Mouse (Mus musculus) monocyte, adult 2 months (primary cell): ENCODE measurements around the gene Ndufa8.

Source experiments
- DNase-seq, 2 experiments: peaks; one replicate each; pipeline ENCODE4 v3.0.0; 2022; ENCODE audit warnings: low spot score in 2 of 2, low read depth in 1 of 2

Ndufa8 gene

GRCm38 (mm10) chr2:36048164-36048563, 1.0 kb downstream of the Ndufa8 start:
- no peak for DNase-seq

GRCm38 (mm10) chr2:36040872-36041271, 8.3 kb downstream of the Ndufa8 start:
- DNase-seq, result no peak

- no peak for DNase-seq
Measured at GRCm38 (mm10) chr2:36039297-36039985, 9.8 kb downstream of the Ndufa8 start.

GRCm38 (mm10) chr2:36035413-36036081, 13.7 kb downstream of the Ndufa8 start:
- DNase-seq, result no peak

GRCm38 (mm10) chr2:36034898-36035297, 14.3 kb downstream of the Ndufa8 start:
- no peak for DNase-seq

GRCm38 (mm10) chr2:36033966-36034365, 15.2 kb downstream of the Ndufa8 start:
- no peak for DNase-seq

GRCm38 (mm10) chr2:36032884-36033283, 16.3 kb downstream of the Ndufa8 start:
- no peak for DNase-seq

- DNase-seq, result no peak
Measured at GRCm38 (mm10) chr2:36023291-36023690, 25.9 kb downstream of the Ndufa8 start.

- DNase-seq, result no peak
Measured at GRCm38 (mm10) chr2:36021385-36022159, 27.6 kb downstream of the Ndufa8 start.

GRCm38 (mm10) chr2:36013010-36013409, 36.2 kb downstream of the Ndufa8 start:
- no peak for DNase-seq

GRCm38 (mm10) chr2:36011331-36011825, 37.8 kb downstream of the Ndufa8 start:
- DNase-seq, result no peak

- DNase-seq, result no peak
Measured at GRCm38 (mm10) chr2:36010579-36010978, 38.6 kb downstream of the Ndufa8 start.

GRCm38 (mm10) chr2:36009386-36009785, 39.8 kb downstream of the Ndufa8 start:
- DNase-seq, result no peak

- DNase-seq, result no peak
Measured at GRCm38 (mm10) chr2:36008071-36008470, 41.1 kb downstream of the Ndufa8 start.

GRCm38 (mm10) chr2:36002188-36002587, 47.0 kb downstream of the Ndufa8 start:
- DNase-seq, result no peak

GRCm38 (mm10) chr2:36000390-36000789, 48.8 kb downstream of the Ndufa8 start:
- DNase-seq, result no peak

GRCm38 (mm10) chr2:35999212-35999611, 50.0 kb downstream of the Ndufa8 start:
- DNase-seq, result no peak

- no peak for DNase-seq
Measured at GRCm38 (mm10) chr2:35998416-35998815, 50.8 kb downstream of the Ndufa8 start.

GRCm38 (mm10) chr2:35996753-35997152, 52.5 kb downstream of the Ndufa8 start:
- no peak for DNase-seq

GRCm38 (mm10) chr2:35994303-35994702, 54.9 kb downstream of the Ndufa8 start:
- no peak for DNase-seq

- DNase-seq, result no peak
Measured at GRCm38 (mm10) chr2:35993481-35993880, 55.7 kb downstream of the Ndufa8 start.

- no peak for DNase-seq
Measured at GRCm38 (mm10) chr2:35992259-35992658, 56.9 kb downstream of the Ndufa8 start.
